Comparison of ENCODE assay signal across 28 mouse cellular contexts in genomic region chr2:73903536-73903935, GRCm38 (mm10). TPM values are rescaled to one million over a fixed set of nuclear protein-coding genes. Genes with fewer than 3 reads are reported as not detected.
DNase-seq lines count a peak whose midpoint lies in the region; ATAC-seq and TF ChIP-seq lines count a peak whose summit lies in the region.
"Had no signal": no experiment of that assay in that cellular context is flagged by ENCODE, and none has a peak within 500 bp of the region (broad histone marks: within the 10 kb centered on the region; RNA-seq: fewer than 3 reads in every experiment).

No protein-coding gene starts in this region.

- H3K9ac ChIP-seq in intestine, postnatal 0 days (ENCODE audit: low read depth, low read length) = no peak overlapping the region
- H3K9ac ChIP-seq in intestine, embryonic 16.5 days (ENCODE audit: low read depth, low read length) = no peak overlapping the region
- H3K9ac ChIP-seq in lung, embryonic 14.5 days = no peak overlapping the region
- H3K9ac ChIP-seq in midbrain, embryonic 11.5 days (ENCODE audit: low read length) = no peak overlapping the region
- H3K9ac ChIP-seq: embryonic facial prominence, embryonic 15.5 days; limb, embryonic 12.5 days; liver, embryonic 12.5 days had no signal

- no peak overlapping the region for H3K4me3 ChIP-seq in intestine, postnatal 0 days (ENCODE audit: low read depth, low read length)
- H3K4me3 ChIP-seq in intestine, embryonic 16.5 days (ENCODE audit: low read length) = no peak overlapping the region
- no peak overlapping the region for H3K4me3 ChIP-seq in lung, embryonic 14.5 days (ENCODE audit: low read depth, low read length)
- no peak overlapping the region for H3K4me3 ChIP-seq in midbrain, embryonic 11.5 days (ENCODE audit: low read depth, low read length)
- H3K4me3 ChIP-seq: embryonic facial prominence, embryonic 10.5 days; embryonic facial prominence, embryonic 15.5 days; limb, embryonic 12.5 days; liver, embryonic 12.5 days; midbrain, embryonic 10.5 days had no signal

- no peak for DNase-seq in lung, embryonic 14.5 days
- DNase-seq in lung, postnatal 25 days (ENCODE audit: low spot score) = no peak
- no peak for DNase-seq in Patski (ENCODE audit: low read depth, low spot score)
- no peak for DNase-seq in midbrain, embryonic 11.5 days (ENCODE audit: low spot score, missing footprints)
- no peak for DNase-seq in gastrocnemius, adult 8-10 months (ENCODE audit: low spot score in 2 of 2)
- DNase-seq: adrenal gland, postnatal 10 days; cerebellum, adult 8-10 months; cerebellum, postnatal 25 days; gastrocnemius, postnatal 10 days; kidney, adult 8-10 months; kidney, postnatal 4 days; right cerebral cortex, adult 18-20 months; thymus, adult 18-20 months; thymus, postnatal 25 days had no signal

- peaks cover 21% of the 10 kb centered on the region for H3K36me3 ChIP-seq in intestine, postnatal 0 days (ENCODE audit: control insufficient read depth, insufficient read depth)
- H3K36me3 ChIP-seq in intestine, embryonic 16.5 days (ENCODE audit: control insufficient read depth, insufficient read depth, low read length) = peaks cover 19% of the 10 kb centered on the region
- peaks cover 25% of the 10 kb centered on the region for H3K36me3 ChIP-seq in lung, embryonic 14.5 days (ENCODE audit: insufficient read depth)
- peaks cover 10% of the 10 kb centered on the region for H3K36me3 ChIP-seq in midbrain, embryonic 11.5 days (ENCODE audit: control insufficient read depth, insufficient read depth, low read length)

- 0 out of 2 replicates have a peak, but pooled peaks have one; percentile 12 for TF ChIP-seq CTCF in intestine, postnatal 0 days (IDR thresholded peaks at IDR 0.05; ENCODE audit: low read depth)
- TF ChIP-seq CTCF in lung, embryonic 14.5 days (IDR thresholded peaks at IDR 0.05; ENCODE audit: low read depth) = 0 out of 2 replicates have a peak, but pooled peaks have one; percentile 5
- peak; percentile 14 for TF ChIP-seq CTCF in Patski (IDR thresholded peaks at IDR 0.05)

- H3K4me2 ChIP-seq in intestine, postnatal 0 days (replicated peaks; ENCODE audit: low read depth) = no peak overlapping the region
- no peak overlapping the region for H3K4me2 ChIP-seq in intestine, embryonic 16.5 days (ENCODE audit: low read depth, low read length)
- no peak overlapping the region for H3K4me2 ChIP-seq in lung, embryonic 14.5 days
- H3K4me2 ChIP-seq in midbrain, embryonic 11.5 days = no peak overlapping the region
- H3K4me2 ChIP-seq: embryonic facial prominence, embryonic 15.5 days; limb, embryonic 12.5 days; liver, embryonic 12.5 days had no signal

- no peaks in the 10 kb centered on the region for H3K9me3 ChIP-seq in intestine, postnatal 0 days (ENCODE audit: control insufficient read depth)
- no peaks in the 10 kb centered on the region for H3K9me3 ChIP-seq in intestine, embryonic 16.5 days (ENCODE audit: control insufficient read depth, low read length)
- no peaks in the 10 kb centered on the region for H3K9me3 ChIP-seq in lung, embryonic 14.5 days (ENCODE audit: low read depth, low read length)
- H3K9me3 ChIP-seq in midbrain, embryonic 11.5 days (ENCODE audit: control insufficient read depth, low read length) = no peaks in the 10 kb centered on the region
- H3K9me3 ChIP-seq: embryonic facial prominence, embryonic 10.5 days; embryonic facial prominence, embryonic 15.5 days; limb, embryonic 12.5 days; liver, embryonic 12.5 days; midbrain, embryonic 10.5 days had no signal

- H3K4me1 ChIP-seq in intestine, postnatal 0 days (replicated peaks; ENCODE audit: control insufficient read depth, insufficient read depth, low read length) = no peaks in the 10 kb centered on the region
- no peaks in the 10 kb centered on the region for H3K4me1 ChIP-seq in intestine, embryonic 16.5 days (ENCODE audit: control insufficient read depth, insufficient read depth, low read length)
- no peaks in the 10 kb centered on the region for H3K4me1 ChIP-seq in lung, embryonic 14.5 days (ENCODE audit: insufficient read depth)
- H3K4me1 ChIP-seq in midbrain, embryonic 11.5 days (ENCODE audit: control insufficient read depth, insufficient read depth, low read length) = no peaks in the 10 kb centered on the region
- H3K4me1 ChIP-seq: embryonic facial prominence, embryonic 10.5 days; embryonic facial prominence, embryonic 15.5 days; limb, embryonic 12.5 days; midbrain, embryonic 10.5 days had no signal

- H3K27ac ChIP-seq in intestine, postnatal 0 days (ENCODE audit: low read depth, low read length) = no peak overlapping the region
- no peak overlapping the region for H3K27ac ChIP-seq in intestine, embryonic 16.5 days (ENCODE audit: low read length)
- H3K27ac ChIP-seq in lung, embryonic 14.5 days (ENCODE audit: low read depth) = no peak overlapping the region
- no peak overlapping the region for H3K27ac ChIP-seq in midbrain, embryonic 11.5 days (ENCODE audit: low read depth, low read length)
- H3K27ac ChIP-seq: embryonic facial prominence, embryonic 10.5 days; embryonic facial prominence, embryonic 15.5 days; kidney, postnatal 0 days; limb, embryonic 12.5 days; liver, embryonic 12.5 days; midbrain, embryonic 10.5 days; stomach, postnatal 0 days had no signal

- no peaks in the 10 kb centered on the region for H3K27me3 ChIP-seq in intestine, postnatal 0 days (replicated peaks; ENCODE audit: control insufficient read depth, insufficient read depth, low read length)
- H3K27me3 ChIP-seq in intestine, embryonic 16.5 days (replicated peaks; ENCODE audit: control insufficient read depth, insufficient read depth, low read length) = no peaks in the 10 kb centered on the region
- H3K27me3 ChIP-seq in lung, embryonic 14.5 days (ENCODE audit: insufficient read depth, low read length) = no peaks in the 10 kb centered on the region
- H3K27me3 ChIP-seq in Patski = no peaks in the 10 kb centered on the region
- H3K27me3 ChIP-seq in midbrain, embryonic 11.5 days (ENCODE audit: control insufficient read depth, insufficient read depth, low read length) = no peaks in the 10 kb centered on the region
- H3K27me3 ChIP-seq: CH12.LX; embryonic facial prominence, embryonic 15.5 days; limb, embryonic 12.5 days; liver, embryonic 12.5 days had no signal

- CTCF ChIA-PET in Patski (lab: Charles Lee) = interaction anchor here (0.7 kb wide), 1 partner anchor 9 kb away, joined by 3 read pairs; no protein-coding TSS in a partner anchor

- no peak for ATAC-seq in intestine, postnatal 0 days
- ATAC-seq in intestine, embryonic 16.5 days = no peak
- ATAC-seq in lung, embryonic 14.5 days (ENCODE audit: insufficient read depth) = no peak
- no peak for ATAC-seq in Patski
- ATAC-seq in megakaryocyte progenitor cell, adult 5-6 weeks (replicated peaks; ENCODE audit: poor library complexity) = peak; percentile 39; the same call in 1 of the 2 replicates
- ATAC-seq in midbrain, embryonic 11.5 days (ENCODE audit: low FRiP score) = no peak
- ATAC-seq: forebrain, embryonic 16.5 days; hindbrain, embryonic 16.5 days; liver, embryonic 12.5 days; midbrain, embryonic 16.5 days had no signal

- WGBS in intestine, postnatal 0 days = 97% methylated on average over 2 of the region's 2 CpGs
- 98% methylated on average over 2 of the region's 2 CpGs for WGBS in intestine, embryonic 16.5 days
- 90% methylated on average over 2 of the region's 2 CpGs for WGBS in lung, embryonic 14.5 days
- 97% methylated on average over 2 of the region's 2 CpGs for WGBS in midbrain, embryonic 11.5 days

- POLR2A ChIA-PET in Patski (lab: Charles Lee) = no interaction called here

- in situ Hi-C loops in Patski (cut with MboI; ENCODE audit: low pct_unique_long_range_greater_than_20kb) = no loop called here

RNA-seq across cellular contexts. Expression of gene Atp5g3, which starts 7.6 kb away (rescaled TPM):
- 2,687 and 2,714 TPM in 2 replicates for polyA plus RNA-seq in intestine, postnatal 0 days (2015; fragmentation: Nextera tagmentation; extraction: Ambion mirVana)
- 1,875 and 1,947 TPM in 2 replicates for polyA plus RNA-seq in intestine, embryonic 16.5 days (2015; fragmentation: Nextera tagmentation; extraction: Ambion mirVana)
- polyA plus RNA-seq in lung, embryonic 14.5 days (2014; fragmentation: Nextera tagmentation; extraction: Ambion mirVana) = 1,132 and 1,137 TPM in 2 replicates
- polyA plus RNA-seq in Patski (2021) = 1,383 TPM
- 908 and 998 TPM in 2 replicates for total RNA-seq in megakaryocyte progenitor cell, adult 5-6 weeks (2015)
- 178 and 183 TPM in 2 replicates for total RNA-seq in megakaryocyte progenitor cell, adult 5-6 weeks (2017)
- polyA plus RNA-seq in midbrain, embryonic 11.5 days (2014; fragmentation: Nextera tagmentation; extraction: Ambion mirVana) = 831 and 886 TPM in 2 replicates
- total RNA-seq in gastrocnemius, adult 8-10 months (2022) = 1,000 to 10,000 TPM in 3 of 4 experiments, 100 to 1,000 TPM in 1; 989 to 1,084 (median 1,053) TPM

RNA-seq across cellular contexts. Expression of gene Atf2, which starts 11.1 kb away (rescaled TPM):
- 24.2 and 25.7 TPM in 2 replicates for polyA plus RNA-seq in intestine, postnatal 0 days (2015; fragmentation: Nextera tagmentation; extraction: Ambion mirVana)
- 47.9 and 48.8 TPM in 2 replicates for polyA plus RNA-seq in intestine, embryonic 16.5 days (2015; fragmentation: Nextera tagmentation; extraction: Ambion mirVana)
- polyA plus RNA-seq in lung, embryonic 14.5 days (2014; fragmentation: Nextera tagmentation; extraction: Ambion mirVana) = 69.7 and 74.1 TPM in 2 replicates
- 55.1 TPM for polyA plus RNA-seq in Patski (2021)
- total RNA-seq in megakaryocyte progenitor cell, adult 5-6 weeks (2015) = 112 and 126 TPM in 2 replicates
- 35.8 and 51.8 TPM in 2 replicates for total RNA-seq in megakaryocyte progenitor cell, adult 5-6 weeks (2017)
- 83.3 and 106 TPM in 2 replicates for polyA plus RNA-seq in midbrain, embryonic 11.5 days (2014; fragmentation: Nextera tagmentation; extraction: Ambion mirVana)
- 10 to 100 TPM; 22.5 to 29.9 (median 25.7) TPM for total RNA-seq in gastrocnemius, adult 8-10 months (2022)
